Mouse (Mus musculus) urinary bladder, postnatal 10 days (tissue): ENCODE data around the gene Plgrkt.
A peak's percentile ranks its signal among the peaks of the same experiment; 100 is the strongest.

Experiments
- DNase-seq: peaks from one replicate; pipeline ENCODE4 v3.0.0; 2022; ENCODE audit warnings: low spot score

Gene Plgrkt

DNA sequence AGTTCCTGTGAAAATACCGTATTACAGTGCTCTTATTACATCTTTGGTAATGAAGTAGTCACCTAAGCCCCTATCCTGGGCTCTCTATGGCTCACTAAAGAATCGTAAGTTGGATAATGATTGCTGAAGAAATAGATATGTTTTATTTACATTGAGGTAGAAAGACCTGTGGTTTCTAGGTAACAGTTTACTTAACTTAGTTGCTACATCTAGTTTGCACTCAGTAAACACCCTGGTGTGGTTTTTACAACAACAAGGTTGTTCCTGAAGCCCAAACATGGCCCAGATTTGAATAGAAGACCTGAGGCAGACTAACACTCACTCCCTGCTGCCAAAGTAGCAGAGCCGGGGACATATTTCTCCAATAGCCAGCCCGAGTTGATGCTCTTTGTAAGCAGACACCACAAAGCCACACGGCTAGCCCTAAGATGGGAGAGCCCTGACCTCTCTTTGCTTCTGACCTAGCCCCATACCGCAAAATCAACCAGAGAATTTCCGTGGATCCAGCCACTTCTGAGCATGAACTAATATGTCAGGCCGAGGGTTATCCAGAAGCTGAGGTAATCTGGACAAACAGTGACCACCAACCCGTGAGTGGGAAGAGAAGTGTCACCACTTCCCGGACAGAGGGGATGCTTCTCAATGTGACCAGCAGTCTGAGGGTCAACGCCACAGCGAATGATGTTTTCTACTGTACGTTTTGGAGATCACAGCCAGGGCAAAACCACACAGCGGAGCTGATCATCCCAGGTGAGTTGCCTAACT, 12.8 kb upstream of the Plgrkt start:
- no peak for DNase-seq

DNA sequence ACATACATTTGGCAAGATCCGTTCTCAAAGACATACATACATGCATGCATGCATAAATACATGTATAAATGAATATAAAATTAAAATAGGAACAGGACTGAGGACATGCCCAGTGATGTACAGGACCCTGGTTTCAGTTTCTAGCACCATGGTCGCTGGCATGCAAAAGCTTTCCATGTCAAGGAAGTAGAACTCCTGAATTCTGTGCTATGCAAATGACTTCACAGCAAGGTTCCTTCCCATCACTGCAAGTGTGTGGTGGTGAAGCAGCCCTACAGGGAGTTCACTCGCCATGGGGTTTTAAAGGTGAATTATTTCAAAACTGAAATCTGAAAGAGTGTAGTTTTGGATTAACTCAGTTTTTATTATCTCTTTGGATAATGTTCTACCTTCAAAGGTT, 9.2 kb upstream of the Plgrkt start:
- DNase-seq: no peak

DNA sequence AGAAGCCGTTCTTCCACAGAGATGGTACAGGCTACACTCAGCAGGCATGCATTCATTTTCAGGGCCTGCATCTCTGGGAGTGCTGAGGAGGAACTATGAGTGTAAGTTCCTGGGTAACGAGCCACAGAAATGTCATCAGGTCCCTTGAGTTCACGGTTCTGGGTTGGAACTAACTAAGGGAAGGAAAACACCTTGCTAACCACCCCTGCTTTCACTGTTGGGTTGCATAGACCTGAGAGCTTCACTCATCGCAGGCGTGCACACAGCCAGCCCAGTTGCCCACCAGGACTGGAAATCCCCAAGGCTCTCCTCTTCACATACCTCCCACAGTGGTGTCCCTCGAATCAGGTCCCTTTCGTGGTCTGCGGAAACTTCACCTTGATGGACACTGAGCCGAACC, 7.8 kb upstream of the Plgrkt start:
- no peak for DNase-seq

DNA sequence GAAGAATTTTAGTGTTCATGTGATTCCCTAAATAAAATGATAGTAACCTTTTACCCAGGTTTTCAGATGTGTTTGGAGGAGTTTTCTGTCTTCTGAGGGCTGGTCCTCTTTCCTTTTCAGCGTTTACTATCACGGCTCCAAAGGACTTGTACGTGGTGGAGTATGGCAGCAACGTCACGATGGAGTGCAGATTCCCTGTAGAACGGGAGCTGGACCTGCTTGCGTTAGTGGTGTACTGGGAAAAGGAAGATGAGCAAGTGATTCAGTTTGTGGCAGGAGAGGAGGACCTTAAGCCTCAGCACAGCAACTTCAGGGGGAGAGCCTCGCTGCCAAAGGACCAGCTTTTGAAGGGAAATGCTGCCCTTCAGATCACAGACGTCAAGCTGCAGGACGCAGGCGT, 6.2 kb upstream of the Plgrkt start:
- DNase-seq: no peak

DNA sequence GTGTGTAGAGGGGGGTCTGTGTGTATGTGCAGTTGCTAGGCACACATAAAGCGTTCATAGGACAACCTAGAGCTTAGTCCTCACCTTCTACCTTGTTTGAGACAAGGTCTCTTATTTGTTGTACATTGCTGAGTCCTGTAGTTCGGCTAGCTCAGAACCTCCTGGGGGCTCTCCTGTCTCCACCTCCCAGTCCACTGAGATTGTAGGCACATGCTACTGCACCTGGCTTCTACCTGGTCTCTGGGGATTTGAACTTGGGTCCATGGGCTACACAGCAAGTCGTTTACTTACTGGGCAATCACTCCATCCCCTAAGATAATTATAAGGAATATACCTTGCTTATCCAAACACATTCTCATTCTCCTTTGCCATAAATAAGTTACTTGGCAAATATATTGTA, 5.4 kb upstream of the Plgrkt start:
- DNase-seq: no peak

DNA sequence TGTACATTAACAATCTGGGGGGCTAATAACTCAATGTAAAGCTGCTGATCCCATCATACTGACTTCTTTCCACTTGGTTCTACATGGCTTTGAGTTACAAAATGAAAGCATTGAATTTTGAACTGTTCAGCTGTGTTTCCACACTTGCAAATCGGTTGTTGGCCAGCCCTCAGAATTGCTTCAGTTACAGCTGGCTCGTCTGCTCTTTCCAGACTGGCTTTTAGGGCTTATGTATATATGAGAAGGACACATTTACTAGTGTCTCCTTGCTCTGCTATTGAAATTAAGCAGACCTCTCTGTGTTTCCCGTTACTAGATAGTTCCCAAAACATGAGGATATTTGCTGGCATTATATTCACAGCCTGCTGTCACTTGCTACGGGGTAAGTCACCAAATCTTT, 4.9 kb upstream of the Plgrkt start:
- DNase-seq: no peak

DNA sequence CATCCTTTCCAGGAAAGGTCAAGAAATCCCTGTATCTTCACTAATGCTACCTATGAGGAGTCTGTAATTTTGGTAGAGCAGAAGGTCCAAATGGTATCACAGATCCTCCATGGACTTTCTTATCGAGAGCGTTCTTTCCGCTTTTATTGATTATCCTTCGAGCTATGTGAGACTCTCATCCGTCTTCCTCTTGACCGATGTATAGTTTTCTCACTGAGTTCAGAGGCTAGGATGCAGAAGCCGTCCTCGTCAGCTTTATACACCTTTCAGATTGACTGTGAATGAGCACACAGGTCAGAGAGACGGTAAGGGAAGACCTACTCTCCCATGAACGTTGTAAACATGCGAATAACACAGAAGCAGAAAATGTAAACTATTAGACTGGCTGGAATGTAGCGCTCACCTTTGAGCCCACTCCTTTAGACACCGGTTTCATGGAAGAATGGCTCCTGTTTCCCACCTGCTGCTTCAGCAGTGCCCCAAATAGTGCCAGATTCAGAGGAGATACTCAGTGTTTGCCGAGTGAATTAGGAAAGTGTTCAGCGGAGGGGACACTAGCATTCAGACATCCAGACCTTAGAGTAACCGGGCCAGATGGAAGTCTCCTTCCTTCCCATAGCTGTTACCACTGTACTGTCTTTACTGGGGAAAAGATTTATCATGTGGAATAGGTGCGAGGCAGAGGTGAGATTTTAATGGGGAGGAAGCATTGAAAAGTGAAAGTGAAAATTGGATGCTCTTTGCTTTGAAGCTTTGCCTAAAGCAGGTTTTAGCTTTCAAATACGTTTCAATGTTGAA, 4.3 kb upstream of the Plgrkt start:
- DNase-seq: no peak

DNA sequence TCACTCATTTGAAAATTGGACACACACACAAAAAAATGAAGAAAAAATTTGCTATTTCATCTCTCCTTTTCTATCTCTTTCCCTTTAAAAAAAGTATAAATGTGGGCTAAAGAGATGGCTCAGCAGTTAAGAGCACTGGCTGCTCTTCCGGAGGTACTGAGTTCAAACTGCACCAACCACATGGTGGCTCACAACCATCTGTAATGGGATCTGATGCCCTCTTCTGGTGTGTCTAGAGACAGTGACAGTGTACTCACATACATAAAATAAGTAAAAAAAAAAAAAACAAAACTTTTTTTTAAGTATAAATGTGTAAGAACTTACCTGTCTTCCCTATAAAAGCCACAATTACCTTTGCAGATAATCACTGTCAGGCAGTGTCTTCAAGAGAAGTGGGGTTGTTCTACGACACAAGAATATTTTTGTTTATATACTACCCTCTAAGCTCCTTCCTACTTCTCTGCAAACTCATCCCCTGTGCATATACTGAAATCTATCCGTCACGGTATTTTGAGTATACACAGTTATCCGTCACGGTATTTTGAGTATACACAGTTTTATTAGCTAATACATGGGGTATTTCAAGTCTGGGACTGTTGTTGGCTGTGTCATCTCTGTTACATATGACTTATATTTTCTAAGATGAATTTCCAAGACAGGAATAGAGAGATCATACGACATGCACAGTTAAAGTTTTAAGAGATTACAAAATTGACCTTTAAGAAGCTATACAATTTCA, 3.5 kb upstream of the Plgrkt start:
- no peak for DNase-seq

DNA sequence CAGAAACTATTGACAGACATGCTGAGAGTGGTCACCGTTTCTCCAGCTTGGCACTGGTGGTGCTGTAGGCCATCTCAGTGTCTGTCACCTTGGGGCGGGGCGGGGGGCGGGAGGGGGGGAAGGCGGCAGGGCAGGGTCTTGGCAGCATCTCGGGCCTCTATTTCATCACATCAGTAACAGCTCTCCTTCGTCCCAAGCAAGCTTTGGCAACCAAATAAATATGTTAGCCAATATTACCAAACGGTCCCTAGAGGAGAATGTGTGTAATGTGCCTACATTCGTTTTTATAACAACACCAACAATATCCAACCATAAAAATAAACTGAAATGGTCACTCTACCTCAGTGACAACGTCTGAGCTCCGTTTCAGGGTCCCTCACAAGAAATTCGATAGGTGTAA, 2.9 kb upstream of the Plgrkt start:
- DNase-seq: no peak

DNA sequence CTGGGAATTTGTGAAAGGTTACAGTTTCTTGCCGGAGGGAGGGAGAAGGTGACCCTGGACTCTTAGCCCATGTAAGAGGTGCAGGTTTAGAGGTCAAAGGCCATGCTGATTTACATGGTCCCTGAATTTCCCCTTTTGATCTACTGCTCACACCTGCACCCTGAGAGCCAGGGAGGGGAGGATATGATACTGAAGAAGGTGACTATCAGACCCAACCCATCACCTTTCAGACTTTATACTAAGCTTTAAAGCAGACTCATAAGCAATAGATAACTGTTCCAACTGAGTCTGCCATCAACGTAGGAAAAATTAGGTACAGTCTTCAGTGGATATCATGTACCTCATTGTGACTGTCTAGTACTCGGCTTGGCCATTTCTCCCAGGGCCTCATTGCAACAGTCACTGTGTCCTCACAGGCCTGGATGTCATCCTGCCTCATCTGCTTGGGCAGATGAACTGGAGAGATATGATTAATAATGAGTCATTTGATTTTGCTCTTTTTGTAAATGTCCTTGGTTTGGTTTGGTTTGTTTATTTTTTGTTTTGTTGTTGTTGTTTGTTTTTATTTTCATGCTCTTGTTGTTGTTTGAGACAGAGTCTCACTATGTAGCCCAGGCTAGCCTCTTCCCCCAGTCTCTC, 1.6 kb upstream of the Plgrkt start:
- no peak for DNase-seq

DNA sequence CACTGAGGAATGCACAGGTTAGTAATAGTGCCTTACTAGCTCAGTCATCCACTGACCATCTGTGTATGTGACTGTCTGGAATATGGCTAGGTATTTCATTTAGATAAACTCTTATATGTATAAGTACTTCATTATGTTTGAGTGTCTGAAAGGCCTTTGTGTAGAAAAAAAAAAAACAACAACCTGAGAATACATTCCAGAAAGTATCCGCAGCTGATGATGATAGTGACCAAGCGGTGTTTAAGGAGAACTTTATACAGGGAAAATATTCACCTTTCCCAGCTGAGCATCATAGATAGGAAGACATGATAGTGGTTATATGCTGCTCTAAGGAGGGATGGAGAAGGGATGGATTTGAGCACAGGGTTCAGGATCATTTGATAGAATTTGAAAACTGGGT, 851 bp upstream of the Plgrkt start:
- DNase-seq: no peak

DNA sequence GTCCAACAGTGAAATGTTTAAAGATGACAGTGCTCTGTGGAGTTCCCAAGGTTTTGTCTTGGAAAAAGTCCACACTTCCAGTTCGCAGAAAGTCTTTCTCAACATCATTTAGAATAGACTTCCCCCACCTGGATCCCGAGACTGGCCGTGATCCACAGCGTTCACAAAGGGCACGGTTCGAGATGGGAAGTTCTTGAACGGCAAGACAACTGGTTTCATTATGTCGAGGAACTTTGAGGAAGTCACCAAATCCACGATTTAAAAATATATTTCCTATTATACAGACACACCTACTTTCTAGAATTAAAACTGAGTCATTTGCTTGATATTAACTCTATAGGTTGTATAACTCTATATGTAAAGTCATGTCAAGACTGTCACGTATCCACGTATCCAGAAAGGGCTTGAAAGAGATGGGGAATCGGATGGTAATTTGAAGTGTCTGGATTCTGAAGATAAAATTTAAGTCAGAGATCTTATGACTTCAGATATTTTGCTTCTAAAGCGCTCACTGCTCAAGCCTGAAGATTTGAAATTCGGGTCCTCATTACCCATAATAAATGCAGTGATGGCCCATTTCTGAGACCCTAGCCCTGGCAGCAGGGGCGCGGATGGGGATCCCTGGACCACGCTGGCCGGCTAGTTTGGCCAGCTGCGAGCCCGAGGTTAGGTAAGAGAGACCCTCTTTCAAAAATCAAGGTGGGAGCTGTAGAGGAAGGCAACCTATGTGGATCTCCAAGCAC, 793 bp downstream of the Plgrkt start:
- DNase-seq: no peak

DNA sequence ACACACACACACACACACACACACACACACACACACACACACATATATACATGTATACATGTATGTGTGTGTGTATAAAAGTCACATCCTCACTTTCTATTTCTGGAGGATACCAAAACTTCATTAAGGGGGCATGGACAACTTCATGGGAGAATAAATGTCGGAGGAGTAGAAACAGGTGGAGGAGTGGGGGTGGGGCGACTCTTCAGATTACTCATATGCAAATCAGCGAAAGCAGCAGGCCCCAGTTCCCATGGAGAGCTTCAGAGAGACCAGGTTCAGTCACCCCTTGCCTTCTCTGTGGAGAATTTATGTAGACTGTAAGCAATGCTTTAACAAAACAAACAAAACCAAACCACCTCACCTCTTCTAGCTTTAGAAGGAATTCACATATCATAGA, 2.1 kb downstream of the Plgrkt start:
- no peak for DNase-seq

DNA sequence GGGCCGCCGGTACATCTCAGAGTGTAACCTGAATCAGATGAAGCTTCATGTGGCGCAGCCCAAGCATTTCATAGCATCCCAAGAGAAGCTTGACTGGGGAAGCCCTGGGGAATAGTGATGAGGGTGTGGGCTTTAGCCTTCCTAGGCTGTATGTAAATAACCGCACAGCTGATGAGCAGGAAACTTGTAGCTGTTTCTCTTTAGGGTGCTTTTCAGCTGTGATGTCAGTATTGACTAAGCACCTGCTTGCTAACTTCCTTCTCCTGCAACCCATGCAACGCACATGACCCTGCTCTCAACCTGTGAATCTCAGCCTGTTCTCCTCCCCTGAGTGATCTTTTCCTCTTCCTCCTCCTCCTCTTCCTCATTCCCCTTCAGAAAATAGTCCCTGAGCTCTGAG, 3.1 kb downstream of the Plgrkt start:
- DNase-seq: no peak

DNA sequence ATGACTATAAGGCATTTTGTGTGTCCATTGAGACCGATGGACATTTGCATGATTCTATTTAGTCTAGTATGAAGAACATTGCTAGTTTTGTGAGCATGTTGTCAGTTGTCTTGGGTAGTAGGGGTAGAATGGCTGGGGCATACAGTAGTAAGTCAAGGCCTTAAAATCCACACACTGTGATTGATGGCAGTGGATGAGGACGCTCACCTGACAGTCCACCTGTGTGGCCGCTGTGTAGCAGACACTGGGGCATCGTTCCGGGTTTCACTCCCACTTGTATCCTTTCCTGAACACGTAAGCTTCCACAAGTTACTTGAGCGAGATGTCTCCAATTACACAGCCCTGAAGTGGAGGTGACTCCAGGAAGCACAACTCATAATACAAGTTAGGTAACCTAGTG, 3.6 kb downstream of the Plgrkt start:
- DNase-seq: no peak

DNA sequence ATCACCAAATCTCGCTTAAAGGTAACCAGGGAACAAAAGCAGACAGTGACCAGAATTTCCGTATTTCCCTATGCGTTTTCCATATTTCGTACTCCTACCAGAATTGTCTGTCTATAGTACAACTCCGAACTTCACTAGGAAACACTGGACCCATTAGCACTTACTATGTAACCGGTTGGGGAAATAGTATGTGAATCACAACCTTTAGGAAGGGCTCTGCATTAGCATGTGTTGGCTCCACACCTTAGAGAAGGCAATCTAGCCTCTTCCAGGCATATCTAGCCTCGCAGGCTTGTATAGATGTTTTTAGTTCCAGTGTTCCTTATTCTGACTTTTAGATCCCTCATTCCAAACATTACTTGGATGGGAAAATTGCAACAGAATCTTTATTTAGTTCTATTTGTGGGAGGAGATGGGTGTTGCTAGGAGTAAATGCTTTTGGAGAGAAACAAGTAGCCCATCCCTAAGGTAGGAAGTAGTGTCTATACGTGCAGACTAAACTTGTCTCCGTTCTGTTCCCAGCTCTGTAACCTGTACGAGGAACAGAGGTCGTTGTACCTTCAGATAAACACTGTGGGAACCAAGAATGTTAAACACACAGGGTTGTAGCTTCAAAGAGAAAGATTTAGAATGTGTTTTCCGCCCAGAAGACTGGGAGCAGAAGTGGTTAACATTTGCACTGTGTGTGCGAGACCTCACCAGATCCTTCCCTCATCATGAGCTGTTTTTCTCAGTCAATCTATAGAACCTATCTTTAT, 4.8 kb downstream of the Plgrkt start:
- DNase-seq: no peak

DNA sequence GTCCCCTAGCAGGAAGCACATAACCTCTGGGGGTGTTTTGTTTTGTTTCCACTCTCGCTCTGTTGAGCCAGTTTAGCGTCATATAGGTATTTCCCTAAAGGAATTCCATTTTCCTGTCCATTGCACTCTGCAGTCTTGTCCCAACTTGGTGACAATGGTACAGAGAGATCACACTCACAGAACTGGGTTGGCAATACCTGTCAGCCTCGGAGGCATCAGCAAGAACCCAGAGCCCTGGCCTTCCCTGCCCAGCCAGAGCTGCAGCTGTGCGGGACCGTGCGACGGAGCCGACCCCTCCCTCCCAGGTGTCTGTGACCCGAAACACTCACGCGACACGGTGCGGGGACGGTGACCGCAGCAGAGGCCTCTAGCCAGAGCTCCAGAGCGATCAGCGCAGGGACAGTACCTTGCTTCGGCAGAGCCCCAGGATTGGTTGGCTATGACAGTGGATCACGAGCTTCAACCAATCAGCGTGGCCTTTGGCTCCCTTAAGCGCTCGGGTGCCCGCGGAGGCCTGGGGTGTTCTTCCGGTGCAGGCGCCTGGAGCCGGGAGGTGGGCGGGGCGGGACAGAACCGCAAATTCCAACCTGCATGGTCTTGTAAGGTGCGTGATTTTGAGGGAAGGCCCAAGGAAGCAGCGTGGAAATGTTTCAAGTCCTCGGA, 5.6 kb downstream of the Plgrkt start:
- peak; percentile 70 for DNase-seq

DNA sequence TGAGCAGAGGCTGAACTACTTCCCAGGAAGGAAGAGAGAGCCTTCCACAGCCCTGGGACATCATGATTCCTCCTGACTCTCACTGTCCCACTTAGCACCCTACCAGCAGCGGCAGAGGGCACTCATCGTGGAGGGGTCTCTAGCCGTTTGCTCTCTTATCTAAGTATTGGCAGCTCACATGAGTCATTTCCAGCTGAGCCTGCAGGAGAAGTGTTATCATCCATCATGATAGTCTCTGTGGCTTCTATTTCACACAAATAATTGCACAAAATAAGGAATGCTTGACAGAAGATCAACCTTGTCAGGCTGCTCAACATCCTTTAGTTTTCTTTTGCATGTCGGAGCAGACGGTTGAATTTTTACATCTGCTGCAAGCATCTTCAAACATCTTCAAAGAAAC, 6.9 kb downstream of the Plgrkt start:
- no peak for DNase-seq

DNA sequence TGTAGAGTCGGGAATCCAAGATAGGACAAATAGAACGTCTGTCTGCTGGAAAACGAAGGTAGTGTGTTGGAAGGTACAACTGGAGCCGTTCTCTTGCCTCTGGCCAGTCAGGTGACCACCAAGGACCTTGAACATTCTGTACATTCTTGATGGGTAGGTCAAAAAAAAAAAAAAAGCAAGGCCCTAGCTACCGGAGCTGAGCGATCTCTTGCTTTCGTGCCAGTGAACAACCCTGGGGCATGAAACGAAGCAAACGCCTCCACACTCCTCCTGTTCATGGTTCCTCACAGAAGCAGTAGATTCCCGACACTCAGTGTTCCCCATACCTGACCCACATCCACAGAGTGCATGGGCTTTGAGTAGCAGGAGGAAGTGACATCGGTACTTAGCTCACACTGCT, 10.9 kb downstream of the Plgrkt start:
- no peak for DNase-seq
